Mouse (Mus musculus) R1 (cell line): Measurements from ENCODE around the gene Ccr6.

ENCODE experiments used
- DNase-seq: peaks from one replicate; pipeline ENCODE4 v3.0.0-alpha.2; 2018; ENCODE audit warnings: low read depth, low spot score

The Ccr6 gene

GRCm38 (mm10) chr17:8233618-8234214 is 2.1 kb upstream of the Ccr6 start:
- DNase-seq, result no peak

DNA sequence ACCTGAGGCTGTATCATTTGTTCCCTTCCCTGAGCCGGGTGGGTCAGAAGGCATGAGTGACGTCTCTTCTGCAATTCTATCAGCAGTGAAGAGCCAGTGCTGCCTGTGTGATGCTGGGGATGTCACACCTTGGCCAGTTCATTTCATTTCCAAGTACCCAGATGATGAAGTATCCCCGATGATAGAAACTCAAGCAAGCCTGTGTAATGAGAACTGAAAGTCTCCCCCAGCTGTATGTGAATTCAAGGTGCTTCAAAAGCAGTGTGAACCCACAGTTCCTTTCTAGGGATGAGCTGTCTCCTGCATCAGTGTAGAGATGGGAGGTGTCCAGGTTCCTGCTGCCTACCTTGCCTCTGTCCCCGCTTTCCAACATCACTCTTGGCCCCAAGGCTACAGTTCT is 1.3 kb upstream of the Ccr6 start:
- DNase-seq, result no peak

DNA sequence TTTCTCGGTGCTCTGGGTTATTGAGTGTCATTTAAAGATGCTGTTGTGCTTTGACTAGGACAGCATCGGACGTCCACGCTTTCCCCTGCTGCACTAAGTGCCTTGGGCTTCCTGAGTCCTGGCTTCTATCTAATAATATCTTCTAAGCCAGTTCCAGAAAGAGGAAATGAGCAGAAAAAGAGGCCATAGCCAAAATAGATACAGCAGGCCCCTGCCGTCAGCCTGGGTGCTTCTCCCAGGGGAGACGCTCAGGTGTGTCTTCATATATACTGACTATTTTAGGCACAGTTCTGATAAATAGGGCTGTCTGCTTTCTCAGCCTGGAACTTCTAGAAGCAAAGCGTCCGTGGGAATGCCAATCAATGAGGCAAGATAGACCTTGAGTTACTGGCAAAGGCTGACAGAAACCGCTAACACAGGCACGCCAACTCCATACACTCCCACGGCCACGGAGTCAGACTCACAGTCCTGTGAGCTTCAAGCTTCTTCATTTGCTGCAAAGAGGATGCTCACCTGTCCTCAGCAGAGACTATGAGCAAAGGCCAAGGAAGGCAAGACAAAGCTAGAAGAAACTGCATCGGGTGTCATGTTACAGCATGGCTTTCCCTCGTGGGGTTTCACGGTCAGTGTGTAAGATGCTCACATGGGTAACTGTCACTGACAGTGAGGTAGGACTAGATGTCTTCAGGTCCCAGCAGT is 2.3 kb downstream of the Ccr6 start:
- no peak for DNase-seq

DNA sequence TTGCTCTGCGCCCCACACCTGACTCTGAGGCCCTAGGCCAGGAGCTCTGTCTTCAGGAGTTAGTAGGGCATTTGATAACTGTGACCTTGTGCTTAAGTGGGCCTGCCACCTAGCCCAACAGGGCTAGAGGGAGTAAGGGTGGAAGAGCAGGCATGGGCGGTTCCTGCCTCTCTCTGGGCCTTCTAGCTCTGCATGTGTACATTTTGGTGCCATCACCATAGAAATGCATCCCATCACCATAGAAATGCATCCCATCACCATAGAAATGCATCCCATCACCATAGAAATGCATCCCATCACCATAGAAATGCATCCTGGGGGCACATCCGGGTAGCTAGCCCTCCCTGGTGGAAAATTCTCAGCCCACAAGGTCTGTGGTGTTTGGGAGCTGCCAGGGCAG is 3.7 kb downstream of the Ccr6 start:
- no peak for DNase-seq

- DNase-seq, result no peak
Observed at GRCm38 (mm10) chr17:8240517-8240916, 4.7 kb downstream of the Ccr6 start.

GRCm38 (mm10) chr17:8241645-8242044 is 5.8 kb downstream of the Ccr6 start:
- DNase-seq, result no peak

- DNase-seq, result no peak
Observed at GRCm38 (mm10) chr17:8242186-8242585, 6.3 kb downstream of the Ccr6 start.

GRCm38 (mm10) chr17:8244124-8244523 is 8.3 kb downstream of the Ccr6 start:
- peak; percentile 17 for DNase-seq

DNA sequence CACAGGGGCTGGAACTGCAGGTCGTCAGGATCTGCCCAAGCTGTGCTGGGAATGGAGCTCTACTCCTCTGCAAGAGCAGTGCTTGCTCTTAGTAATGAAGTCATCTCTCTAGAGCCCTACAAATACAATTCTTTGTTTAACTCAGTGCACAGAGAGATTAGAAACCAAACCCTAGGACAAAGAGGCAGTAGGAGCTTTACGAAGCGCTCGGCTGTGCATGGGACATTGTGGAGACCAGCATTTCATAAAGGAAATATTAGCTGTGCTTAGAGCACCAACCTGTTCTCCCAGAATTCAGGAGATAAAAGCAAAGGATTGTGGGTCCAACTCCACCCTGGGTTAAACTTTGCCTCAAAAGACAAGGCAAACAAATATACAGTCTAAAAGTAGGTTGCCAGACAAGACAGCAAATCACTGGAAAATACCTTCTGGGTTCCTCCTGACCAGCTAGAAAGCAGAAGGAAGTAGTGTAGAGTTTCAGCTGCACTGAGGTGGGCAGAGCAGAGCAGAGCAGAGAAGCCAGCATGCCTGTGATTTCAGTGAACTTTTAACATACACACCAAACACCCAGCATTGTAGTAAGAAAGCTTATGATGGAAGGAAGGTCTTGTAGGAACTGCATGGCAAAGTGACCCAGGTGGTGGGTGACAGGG is 10.4 kb downstream of the Ccr6 start:
- DNase-seq, result no peak

DNA sequence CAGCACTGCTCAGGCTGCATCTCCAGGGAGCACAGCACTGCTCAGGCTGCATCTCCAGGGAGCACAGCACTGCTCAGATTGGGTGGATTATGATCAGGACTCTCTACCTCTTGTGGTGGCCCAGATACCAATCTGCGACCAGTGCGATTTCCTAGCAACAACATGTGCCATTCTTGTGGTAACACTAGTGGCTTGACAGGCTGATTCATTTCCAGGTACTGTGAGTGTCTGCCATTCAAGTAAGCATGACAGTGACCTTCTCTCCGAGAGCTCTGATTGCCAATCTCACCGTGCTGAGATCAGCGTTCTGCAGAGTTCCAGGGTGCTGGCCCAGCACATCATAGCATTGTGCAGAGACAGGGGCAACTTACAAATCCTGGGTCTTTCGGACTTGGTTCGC is 15.9 kb downstream of the Ccr6 start:
- DNase-seq, result no peak

- no peak for DNase-seq
Observed at GRCm38 (mm10) chr17:8254268-8254667, 18.4 kb downstream of the Ccr6 start.

DNA sequence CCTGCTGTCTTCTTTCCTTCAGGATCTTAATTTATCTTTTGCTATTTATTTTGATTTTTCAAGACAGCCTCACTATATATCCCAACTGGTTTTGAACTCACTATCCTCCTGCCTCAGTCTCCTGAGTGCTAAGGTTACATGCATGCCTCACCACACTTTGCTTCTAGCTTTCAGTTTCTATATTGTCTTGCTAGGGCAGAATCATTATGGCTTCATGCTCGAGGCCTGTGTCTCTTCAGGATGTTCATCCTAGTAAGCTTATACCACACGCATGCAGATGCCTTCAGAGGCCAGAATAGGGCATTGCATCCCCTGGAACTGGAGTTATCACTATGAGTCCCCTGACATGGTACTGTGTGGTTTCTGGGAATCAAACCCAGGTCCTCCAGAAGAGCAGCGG is 19.1 kb downstream of the Ccr6 start:
- DNase-seq, result no peak

DNA sequence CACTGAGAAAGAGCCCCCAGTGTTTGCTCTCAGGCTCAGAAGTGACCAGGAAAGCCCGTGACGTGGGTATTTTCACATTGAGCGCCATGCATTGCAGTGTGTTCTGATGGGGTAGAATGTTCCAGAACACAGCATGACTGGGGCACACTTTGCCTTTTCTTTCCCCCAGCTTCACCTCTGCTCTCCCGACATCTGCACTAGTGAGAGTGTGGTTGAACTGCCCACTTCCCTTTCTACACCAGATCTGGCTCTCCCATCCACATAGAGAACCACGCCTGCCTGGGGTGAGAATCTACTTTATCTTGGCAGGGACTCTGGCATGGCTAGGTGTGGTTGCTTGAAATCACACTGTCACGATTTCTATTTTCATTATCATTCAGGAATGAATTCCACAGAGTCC is 19.7 kb downstream of the Ccr6 start:
- no peak for DNase-seq

DNA sequence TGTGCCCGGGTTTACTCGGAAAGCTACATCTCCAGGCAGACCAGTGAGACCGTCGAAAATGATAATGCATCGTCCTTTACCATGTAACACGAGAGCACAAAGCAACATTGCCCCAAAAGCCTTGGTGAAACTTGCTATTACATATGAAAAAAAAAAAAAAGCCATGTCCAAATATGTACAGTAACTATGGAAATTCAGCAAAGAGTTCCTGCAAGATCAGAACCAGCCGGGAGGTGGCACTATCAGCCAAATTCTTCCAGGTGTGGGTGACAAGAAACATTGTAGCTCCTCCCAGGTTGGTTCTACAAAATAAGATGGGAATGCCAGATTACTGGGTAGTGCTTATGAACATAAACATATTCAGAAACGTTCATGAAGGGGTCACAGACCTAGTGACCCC is 21.1 kb downstream of the Ccr6 start:
- no peak for DNase-seq

DNA sequence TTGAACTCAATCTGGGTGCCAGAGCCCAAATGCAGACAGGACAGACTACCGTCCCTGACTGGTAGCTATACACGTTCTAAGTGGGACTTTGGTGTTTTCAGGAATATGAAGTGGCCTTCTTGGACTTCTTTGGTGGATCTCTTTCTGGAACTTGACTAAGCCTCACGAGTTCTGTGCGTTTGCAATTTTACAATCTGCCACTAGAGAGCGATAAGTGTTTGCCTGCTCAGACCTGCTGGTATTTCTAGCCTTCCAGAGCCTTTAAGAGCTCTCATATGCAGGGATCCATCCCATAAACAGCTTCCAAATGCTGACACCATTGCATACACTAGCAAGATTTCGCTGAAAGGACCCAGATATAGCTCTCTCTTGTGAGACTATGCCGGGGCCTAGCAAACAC is 28.8 kb downstream of the Ccr6 start:
- peak; percentile 69 for DNase-seq

DNA sequence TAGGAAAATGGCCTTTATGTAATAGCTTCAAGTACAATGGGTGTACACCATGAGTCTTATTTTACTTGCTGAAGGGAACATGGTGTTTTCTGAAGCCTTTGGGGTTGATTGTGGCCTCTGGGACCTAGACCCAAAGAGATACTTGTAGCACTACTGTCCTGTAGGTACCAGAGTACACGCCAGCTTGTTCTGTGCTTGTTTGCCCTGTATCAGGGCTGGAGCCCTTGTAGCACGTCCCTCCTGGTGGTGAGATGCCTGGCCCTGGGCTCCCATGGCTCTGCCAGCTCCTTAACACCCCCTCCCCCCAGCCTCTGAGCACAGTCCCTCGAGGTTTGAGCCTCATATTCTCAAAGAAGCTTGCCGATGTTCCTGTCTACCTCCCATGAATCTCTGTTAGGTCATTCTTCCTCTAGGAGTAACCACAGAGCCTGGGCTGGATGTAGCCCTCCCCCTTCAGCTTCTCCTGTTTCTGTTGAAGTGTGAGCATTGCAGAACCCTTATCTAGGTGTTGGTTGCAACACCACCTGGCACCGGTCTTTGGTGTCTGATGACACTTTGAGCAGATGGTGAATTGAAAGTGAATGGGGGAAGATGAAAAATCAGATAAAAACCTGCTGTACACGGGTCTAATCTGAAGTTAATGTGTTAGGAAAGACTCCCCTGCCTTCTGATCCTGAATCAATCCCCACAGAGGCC is 36.4 kb downstream of the Ccr6 start:
- DNase-seq, result no peak

DNA sequence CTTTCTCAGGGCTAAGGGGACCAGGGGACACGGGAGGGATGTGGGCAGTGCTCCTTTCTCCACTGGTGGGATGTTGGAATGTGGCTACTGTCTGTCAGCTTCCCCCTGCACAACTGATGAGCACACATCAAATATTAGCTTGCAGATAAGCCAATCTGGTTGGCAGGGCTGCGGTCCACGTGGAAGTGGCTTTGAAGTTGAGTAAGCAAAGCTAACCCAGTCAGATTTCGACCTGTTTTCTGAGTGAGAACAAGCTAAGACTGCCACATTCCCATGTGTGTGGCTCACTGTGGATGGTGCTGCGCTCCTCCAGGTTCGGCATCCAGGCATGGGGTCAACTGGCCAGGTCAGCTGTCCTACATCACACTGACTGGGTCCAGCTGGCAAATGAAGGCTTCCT is 37.1 kb downstream of the Ccr6 start:
- no peak for DNase-seq

DNA sequence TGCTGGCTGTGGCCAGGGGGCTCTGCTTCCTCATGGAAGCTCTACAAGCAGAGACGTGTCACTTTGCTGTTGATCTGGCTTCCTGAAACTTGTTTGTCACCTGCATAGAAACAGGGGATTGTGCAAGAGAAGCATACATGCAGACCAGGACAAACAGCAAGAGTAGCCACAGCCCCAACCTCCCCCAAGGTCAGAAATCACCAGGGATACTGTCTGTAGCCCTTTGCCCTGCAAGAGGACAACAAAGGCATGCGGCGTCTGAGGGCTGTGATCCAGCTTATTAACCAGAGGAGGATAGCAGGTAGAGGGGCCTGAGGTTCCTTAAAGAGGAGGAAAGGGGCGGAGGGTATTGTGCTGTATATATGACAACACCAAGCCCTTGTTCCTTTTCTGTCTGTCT is 40.2 kb downstream of the Ccr6 start:
- no peak for DNase-seq

GRCm38 (mm10) chr17:8276680-8277079 is 40.8 kb downstream of the Ccr6 start:
- no peak for DNase-seq

DNA sequence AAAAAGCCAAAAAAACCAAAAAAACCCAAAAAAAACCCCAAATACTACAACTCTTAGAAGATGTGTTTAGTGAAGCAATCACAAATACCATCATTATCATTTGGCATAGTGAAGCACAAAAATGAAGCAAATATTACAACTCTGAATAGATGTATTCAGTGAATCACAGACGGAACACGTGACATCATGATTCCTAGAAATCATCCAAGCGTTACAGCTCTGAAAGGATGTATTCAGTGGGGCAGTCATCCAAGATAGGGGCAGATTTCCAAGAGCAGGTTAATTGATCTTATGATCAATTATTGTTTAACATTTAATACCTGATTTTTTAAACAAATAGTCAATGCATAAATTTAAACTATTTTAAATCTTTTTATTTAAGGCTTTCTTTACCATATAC is 41.4 kb downstream of the Ccr6 start:
- DNase-seq, result no peak

GRCm38 (mm10) chr17:8278356-8278755 is 42.5 kb downstream of the Ccr6 start:
- DNase-seq, result no peak

DNA sequence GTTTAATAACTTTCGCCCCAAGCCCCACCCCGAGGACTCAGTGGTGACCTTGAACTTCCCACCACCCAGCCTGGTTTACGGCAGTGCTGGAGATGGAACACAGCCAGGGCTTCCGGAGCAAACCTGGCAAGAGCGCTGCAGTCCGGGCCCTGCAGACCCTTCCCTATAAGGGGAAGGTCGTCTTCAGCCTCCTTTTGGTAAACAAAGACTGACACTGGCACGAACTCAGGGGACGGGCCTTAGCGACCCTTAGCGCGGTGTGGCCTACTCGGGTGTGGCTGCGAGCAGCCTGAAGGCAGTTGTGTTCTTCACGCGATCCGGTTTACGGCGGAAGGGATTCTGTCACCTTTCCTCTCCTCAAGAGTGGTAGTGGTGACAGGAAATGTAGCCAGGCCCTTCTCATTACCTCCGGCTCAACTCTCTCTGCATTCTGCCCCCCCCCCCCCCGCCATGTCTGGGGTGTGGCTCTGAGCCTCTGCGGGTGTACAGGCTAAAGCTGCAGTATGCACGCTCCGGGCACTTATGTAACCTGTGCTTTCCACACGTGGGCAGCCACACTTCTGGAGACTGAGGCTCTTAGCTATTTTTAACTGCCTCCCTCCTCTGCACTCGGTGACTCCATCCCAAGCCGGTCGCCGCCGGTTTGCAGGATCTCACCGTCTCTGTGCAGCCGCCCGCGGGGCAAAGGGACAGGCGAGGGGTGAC is 47.1 kb downstream of the Ccr6 start, which contains the start of gene Mpc1:
Gene Mpc1, plus strand, starts transcription at position 84 of the 705 bp plus-strand sequence.
- peak; percentile 93 for DNase-seq
